Mouse (Mus musculus) thymus, postnatal 4 days (tissue): ENCODE measurements around the gene Gstm3.
A peak's percentile ranks its signal among the peaks of the same experiment; 100 is the strongest.
"Not testable (repeated sequence)": the region's sequence is repeated elsewhere in the genome, so short reads cannot be mapped to it uniquely, and the experiment has no call there.

Experiments
- DNase-seq: peaks from one replicate; pipeline ENCODE4 v3.0.0; 2021

The Gstm3 gene

GRCm38 (mm10) chr3:107972070-107972469 is 3.0 kb upstream of the Gstm3 start:
- DNase-seq = no peak

DNA sequence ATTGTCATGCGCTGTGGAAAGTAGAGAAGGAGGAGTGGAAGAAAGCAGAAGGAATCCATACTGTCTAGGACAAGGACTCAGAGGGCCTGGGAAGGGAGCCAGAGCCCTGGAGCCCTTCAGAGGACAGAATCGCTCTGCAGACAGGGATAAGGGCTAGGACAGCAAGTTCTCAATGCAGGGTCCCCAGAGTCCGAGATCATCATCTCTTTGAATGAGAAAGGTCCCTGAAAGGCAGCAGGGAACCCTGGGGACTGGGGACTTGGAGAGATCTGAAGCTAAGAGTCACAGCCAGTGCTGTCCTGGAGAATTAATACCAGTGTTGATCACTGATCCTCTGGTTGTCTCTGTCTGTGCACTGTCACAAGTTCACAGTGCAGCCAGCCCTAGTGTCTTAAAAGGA is 2.0 kb upstream of the Gstm3 start:
- not testable (repeated sequence) for DNase-seq

DNA sequence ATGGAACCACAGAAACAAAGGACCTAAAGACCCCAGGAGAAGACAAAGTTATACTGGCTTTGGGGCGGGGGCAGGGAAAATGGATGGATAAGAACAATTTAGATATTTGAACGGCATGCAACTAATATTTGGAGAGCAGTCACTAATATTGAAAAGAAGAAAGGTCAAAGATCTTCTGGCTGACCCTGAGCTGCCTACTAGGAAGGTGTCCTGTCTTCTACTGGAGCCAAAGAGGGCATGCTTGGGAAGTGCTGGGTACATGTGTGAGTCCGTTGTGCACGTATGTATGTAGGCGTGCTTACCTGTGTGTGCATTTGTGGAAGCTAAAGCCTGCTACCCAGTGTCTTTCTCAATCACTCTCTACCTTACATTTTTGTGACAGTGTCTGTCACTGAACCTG is 2.5 kb downstream of the Gstm3 start:
- DNase-seq = no peak

DNA sequence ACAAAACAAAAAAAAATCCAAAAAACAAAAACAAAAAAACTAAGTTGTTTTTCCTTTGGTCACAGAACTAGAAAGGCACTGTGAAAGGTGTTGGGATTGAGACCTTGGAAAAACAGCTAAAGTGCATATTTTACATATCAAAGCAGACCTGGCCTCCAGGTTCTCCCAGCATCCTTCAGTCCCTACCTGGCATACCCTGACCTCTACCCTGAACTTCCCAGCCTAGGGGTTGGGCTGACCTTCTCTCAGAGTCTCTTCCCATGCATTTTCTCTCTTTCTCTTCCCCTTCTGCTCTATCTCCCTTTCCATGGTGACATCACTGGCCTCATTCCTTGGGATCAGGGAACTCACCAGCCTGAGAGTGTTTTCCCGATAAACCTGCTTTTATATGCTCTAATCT is 3.5 kb downstream of the Gstm3 start:
- DNase-seq = no peak

GRCm38 (mm10) chr3:107964656-107965308 is 4.3 kb downstream of the Gstm3 start:
- DNase-seq = no peak

GRCm38 (mm10) chr3:107964026-107964425 is 5.1 kb downstream of the Gstm3 start:
- no peak for DNase-seq

DNA sequence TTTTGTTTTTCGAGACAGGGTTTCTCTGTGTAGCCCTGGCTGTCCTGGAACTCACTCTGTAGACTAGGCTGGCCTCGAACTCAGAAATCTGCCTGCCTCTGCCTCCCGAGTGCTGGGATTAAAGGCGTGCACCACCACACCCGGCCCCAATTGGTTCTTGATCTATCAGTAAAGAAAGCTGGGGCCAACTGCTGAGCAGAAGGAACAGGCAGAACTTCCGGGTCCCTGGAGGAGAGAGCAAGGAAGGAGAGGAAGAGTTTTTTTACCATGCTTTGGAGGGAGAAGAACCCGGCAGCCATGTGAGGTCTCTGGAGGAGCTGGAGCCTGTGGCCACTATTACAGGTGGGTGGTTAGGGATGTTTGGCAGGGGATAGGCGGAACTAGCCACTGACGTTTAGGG is 13.8 kb downstream of the Gstm3 start:
- not testable (repeated sequence) for DNase-seq

DNA sequence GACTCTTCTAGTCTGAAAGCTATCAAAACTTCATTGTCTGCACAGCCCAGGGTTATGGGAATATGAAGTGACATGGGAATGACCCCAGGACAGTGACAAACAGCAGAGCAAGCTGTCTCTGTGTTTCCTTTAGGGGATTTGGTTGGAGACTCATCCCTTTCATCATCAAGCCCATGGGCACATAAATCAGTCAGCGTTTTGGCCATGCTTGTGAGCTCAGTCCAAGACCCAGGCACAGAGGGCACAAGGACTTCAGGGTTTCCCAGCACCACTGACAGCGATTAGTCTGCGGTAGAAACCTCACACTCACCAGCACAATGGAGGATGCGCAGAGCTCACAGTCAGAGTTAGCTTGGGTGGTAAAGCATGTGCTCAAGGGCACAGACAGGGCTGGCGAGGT is 15.2 kb downstream of the Gstm3 start:
- no peak for DNase-seq

DNA sequence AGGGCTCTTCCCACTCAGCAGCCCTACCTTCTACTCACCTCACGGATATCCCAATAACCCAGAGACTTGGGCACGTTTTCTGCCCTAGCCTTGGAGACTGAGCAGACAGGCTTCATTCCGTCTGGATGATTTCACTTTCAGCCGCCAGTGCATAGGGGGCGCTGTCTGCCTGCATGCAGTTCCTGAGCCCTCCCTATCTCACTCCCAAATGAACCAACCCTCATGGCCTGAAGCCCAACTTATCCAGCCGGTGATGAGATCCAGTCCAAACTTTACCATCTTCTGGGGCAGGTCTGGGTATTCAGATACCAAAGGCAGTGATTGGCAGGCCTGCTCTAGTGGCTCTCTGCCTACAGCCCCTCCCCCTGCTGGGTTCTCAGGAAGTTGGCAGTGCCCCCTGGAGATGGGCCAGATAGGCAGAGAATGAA is 15.7 kb downstream of the Gstm3 start:
- DNase-seq = peak; percentile 71

DNA sequence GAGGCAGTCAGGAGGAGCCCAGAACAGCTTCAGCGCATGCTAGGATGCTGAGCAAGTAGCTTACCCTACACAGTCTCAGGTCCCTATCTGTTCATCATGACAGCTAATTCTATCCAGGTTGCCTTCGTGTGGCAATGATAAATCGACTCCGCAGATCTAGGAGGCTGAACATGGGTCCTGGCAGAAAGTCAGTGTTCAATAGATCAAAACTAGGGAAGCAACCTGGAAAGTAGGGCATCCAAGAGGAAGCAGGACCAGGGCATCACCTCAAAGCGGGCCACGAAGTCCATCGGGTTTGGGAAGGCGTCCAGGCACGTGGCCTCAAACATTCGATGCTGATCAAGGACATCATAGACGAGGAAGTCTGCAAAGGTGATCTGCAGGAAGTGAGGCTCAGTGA is 18.6 kb downstream of the Gstm3 start:
- no peak for DNase-seq

- DNase-seq = not testable (repeated sequence)
Observed at GRCm38 (mm10) chr3:107949461-107949860, 19.6 kb downstream of the Gstm3 start.

- peak; percentile 46 for DNase-seq
Observed at GRCm38 (mm10) chr3:107945729-107946128, 23.4 kb downstream of the Gstm3 start.

GRCm38 (mm10) chr3:107943239-107943990 is 25.7 kb downstream of the Gstm3 start, which contains the start of gene Gstm6:
Gstm6 (minus strand) TSS chr3:107943749.
- no peak for DNase-seq

GRCm38 (mm10) chr3:107941261-107941660 is 27.8 kb downstream of the Gstm3 start:
- DNase-seq = no peak

DNA sequence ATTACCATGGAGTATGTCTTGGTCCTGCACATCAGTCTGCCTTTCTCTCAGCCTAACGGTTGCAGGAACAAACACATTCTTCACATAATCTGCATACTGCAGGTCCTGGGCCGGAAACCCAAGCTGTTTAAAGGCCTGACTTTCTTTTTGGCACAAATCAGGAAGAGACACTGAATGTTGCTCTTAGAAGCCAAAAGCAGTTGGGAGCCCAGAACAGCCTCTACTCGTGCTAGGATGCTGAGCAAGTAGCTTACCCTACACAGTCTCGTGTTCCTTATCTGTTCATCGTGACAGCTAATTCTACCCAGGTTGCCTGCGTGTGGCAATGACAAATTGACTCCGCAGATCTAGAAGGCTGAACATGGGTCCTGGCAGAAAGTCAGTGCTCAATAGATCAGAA is 28.6 kb downstream of the Gstm3 start:
- DNase-seq = no peak

DNA sequence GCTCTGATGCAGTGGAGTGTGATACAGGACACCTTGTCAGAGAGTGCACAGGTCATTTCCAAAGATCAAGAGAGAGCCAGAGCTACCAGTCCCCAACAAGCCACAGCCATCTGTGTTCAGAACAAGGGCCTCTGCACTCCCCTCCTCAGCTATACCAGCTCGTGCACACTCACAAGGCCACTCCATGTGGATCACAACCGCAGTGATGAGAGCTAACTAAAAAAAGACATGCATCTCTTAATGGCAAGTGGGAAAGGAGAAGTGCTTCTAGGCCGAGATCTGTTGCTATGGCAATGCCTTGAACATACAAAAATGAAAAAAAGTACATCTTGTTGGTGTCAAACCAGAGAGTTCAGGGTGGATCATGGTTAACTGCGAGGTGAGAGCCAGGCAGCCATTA is 29.3 kb downstream of the Gstm3 start:
- no peak for DNase-seq

DNA sequence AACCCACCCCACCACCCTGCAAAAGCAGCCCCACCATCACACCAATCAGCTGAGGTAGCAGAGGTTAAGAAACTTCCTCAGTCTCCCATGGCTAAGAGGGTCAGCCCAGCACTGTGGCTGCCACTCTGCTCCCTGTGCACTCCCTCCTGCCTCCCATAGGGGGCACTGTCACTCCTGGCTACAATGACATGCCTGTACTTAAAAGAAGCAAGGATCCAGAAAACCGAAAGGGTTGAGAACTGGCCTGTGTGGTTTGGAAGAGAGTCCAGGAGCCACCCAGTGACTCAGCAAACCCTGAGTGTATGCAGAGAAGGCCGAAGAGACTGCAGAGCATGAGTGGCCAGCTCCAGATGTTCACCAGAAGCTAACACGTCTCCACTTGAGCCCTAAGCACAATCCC is 29.7 kb downstream of the Gstm3 start:
- peak; percentile 68 for DNase-seq

GRCm38 (mm10) chr3:107935888-107936287 is 33.2 kb downstream of the Gstm3 start:
- DNase-seq = no peak

- no peak for DNase-seq
Observed at GRCm38 (mm10) chr3:107935268-107935667, 33.8 kb downstream of the Gstm3 start.

DNA sequence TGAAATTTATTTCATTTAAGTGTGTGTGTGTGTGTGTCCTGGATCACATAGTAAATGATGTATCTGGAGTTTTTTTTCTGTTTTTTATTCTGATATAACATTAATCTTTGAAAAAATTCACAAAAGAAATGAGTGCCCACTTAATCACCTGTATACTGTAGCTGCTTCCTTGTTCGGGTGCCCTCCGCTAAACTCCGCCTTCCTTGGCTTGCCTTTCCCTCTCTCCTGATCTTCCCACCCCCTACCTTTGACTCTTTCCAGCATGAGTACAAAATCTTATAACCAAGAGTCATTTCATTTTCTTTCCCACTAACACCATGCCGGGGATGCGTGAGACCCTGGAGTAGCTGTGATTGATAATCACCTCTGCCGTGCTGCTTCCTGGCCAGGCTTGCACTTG is 37.0 kb downstream of the Gstm3 start:
- DNase-seq = no peak

DNA sequence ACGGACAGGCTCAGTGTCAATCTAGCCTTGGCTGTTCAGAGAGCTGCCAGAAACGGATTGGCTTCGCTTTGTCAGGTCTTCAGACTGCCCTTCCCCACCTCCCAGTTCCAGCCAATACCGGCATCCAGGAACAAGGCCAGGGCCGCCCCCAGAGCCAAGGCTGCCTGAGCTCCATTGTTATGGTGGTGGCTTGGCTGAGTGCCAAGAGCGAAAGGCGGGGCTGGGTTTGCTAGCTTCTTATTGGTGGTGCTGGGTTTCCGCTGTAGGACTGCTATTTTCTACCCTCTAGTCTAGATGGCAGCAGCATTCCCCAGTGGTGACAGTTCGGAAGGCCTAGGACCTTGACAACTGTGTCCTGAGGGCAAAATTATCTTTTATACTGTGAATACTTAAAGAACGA is 37.4 kb downstream of the Gstm3 start, which contains the start of gene Gstm7:
Gene Gstm7, minus strand, starts transcription at position 148 of the 400 bp plus-strand sequence.
- peak; percentile 88 for DNase-seq

DNA sequence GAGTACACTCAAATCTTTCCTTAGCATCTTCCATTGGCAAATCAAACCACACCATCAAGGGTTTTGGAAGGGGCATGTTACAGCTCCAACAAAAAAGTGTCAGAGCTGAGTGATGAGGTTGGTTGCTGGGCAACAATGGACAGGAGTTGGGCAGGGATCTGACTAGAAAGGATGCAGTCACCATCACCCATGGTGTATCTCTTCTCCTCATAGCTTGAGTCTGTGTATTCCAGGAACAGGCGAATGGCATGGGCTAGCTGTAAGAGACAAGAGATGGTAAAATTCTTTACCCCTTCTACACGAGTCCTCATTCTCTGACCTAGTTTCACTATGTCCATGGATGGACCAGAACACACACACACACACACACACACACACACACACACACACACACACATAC is 37.9 kb downstream of the Gstm3 start:
- no peak for DNase-seq

GRCm38 (mm10) chr3:107929731-107930130 is 39.4 kb downstream of the Gstm3 start:
- no peak for DNase-seq

DNA sequence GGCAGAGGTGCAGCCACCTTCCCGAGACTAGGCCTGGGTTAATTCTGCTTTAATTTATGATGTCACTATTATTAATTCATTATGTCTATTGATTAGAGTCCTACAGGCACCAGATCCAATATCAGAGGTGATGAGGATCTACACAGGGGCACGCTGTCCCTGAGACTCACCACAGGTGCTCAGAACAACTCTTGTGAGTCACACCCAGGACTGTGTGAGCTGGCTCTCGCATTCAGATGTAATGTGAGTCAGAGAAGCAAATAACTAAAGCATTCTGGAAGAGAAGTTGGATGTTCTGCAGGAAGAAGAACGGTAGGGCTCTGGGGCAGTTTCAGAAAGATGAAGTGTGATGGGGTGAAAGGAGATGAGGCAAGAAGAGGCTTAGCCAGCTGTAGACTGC is 39.8 kb downstream of the Gstm3 start:
- DNase-seq = no peak

DNA sequence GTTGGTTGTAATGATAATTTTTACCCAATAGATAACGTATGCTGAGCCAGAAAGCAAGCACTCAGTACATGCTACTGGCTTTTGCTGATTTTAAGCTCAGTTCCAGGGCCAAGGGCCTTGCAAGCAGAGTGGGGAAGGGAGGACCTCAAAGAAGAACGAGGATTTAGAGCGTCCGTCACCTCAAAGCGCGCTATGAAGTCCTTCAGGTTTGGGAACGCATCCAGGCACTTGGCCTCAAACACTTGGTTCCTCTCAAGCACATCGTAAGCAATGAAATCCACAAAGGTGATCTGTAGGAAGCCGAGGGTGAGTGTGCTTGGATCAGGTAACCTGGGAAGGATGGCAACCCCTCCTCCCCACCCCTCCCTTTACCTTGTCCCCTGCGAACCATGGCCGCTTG is 40.4 kb downstream of the Gstm3 start:
- DNase-seq = no peak
